Mouse (Mus musculus) CH12F3 (cell line): ENCODE results near the gene Gm10295.

ENCODE experiments used
- in situ Hi-C: fragments of 300-500 bp; cut with MboI; formaldehyde crosslinking; loops from 2 replicates; pipeline ENCODE4 v1.14.3; 2020; ENCODE audit warnings: low sequenced_read_pairs

Gm10295 gene

GRCm38 (mm10) chr7:71351364-71351763 lies at the start of gene Gm10295:
TSS of gene Gm10295 (minus strand) at chr7:71351485.
- in situ Hi-C loops, result no loop called here

GRCm38 (mm10) chr7:71401032-71401431 lies 49.7 kb upstream of the Gm10295 start:
- in situ Hi-C loops, result no loop called here

GRCm38 (mm10) chr7:71399891-71400632 lies 48.8 kb upstream of the Gm10295 start:
- in situ Hi-C loops, result no loop called here

- in situ Hi-C loops, result no loop called here
These were observed 47.9 kb upstream of the Gm10295 start for GRCm38 (mm10) chr7:71398959-71399756.

GRCm38 (mm10) chr7:71398389-71398788 lies 47.1 kb upstream of the Gm10295 start:
- in situ Hi-C loops, result no loop called here

GRCm38 (mm10) chr7:71392795-71393341 lies 41.6 kb upstream of the Gm10295 start:
- in situ Hi-C loops, result no loop called here

GRCm38 (mm10) chr7:71391333-71391732 lies 40.0 kb upstream of the Gm10295 start:
- in situ Hi-C loops, result no loop called here

GRCm38 (mm10) chr7:71390291-71390690 lies 39.0 kb upstream of the Gm10295 start:
- in situ Hi-C loops, result no loop called here

GRCm38 (mm10) chr7:71386050-71386449 lies 34.8 kb upstream of the Gm10295 start:
- in situ Hi-C loops, result no loop called here

GRCm38 (mm10) chr7:71384921-71385320 lies 33.6 kb upstream of the Gm10295 start:
- in situ Hi-C loops, result no loop called here

GRCm38 (mm10) chr7:71383341-71384130 lies 32.3 kb upstream of the Gm10295 start:
- in situ Hi-C loops, result no loop called here

- in situ Hi-C loops, result no loop called here
These were observed 28.8 kb upstream of the Gm10295 start for GRCm38 (mm10) chr7:71379826-71380825.

GRCm38 (mm10) chr7:71378812-71379760 lies 27.8 kb upstream of the Gm10295 start:
- in situ Hi-C loops, result no loop called here

- in situ Hi-C loops, result no loop called here
These were observed 26.7 kb upstream of the Gm10295 start for GRCm38 (mm10) chr7:71377983-71378382.

GRCm38 (mm10) chr7:71374059-71374458 lies 22.8 kb upstream of the Gm10295 start:
- in situ Hi-C loops, result no loop called here

- in situ Hi-C loops, result no loop called here
These were observed 20.6 kb upstream of the Gm10295 start for GRCm38 (mm10) chr7:71371916-71372315.

GRCm38 (mm10) chr7:71370746-71371145 lies 19.5 kb upstream of the Gm10295 start:
- in situ Hi-C loops, result no loop called here

GRCm38 (mm10) chr7:71370128-71370527 lies 18.8 kb upstream of the Gm10295 start:
- in situ Hi-C loops, result no loop called here
